Mouse (Mus musculus): ENCODE data around the gene Rab40c.

The Rab40c gene

DNA sequence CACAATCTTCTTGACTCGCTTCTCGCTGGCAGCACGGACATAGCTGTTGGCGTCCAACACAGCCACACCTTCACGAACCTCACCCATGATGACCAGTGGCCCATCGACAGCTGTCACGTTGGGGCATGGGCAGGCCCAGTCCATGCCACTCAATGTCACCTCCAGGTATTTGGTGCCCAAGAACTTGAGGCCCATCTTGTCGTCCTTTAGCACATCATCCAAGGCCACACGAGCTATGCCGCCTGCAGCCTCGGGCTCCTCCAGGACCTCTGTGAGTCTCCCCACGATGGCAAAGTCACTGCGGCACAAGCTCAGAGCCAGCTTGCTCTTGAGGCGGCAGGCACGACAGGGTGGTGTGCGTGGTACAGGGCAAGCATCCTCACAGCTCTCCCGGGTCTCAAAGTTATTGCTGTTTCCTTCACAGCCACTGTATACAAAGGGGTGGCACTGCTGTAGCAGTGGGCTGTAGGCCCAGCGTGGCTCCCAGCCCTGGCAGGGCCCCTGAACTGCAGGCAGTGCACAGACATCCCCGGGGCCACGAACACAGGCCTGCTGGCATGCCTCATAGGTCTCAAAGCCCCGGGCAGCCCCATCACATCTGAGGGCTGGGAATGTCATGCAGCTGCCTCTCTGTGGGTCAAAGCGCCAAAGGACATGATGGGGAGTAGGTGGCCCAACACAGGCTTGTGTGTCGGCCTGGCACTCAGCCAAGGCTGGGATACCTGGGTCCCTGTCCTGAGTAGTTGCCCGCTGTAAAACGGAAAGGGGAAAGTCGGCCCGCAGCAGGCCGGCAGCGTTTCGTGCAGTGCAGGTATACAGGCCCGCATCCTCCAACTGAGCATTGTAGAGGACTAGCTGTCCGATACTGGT, 41.6 kb downstream of the Rab40c start:
- in situ Hi-C loops (cut with MboI; ENCODE audit: unreplicated experiment in 2 of 2) = no loop called here

DNA sequence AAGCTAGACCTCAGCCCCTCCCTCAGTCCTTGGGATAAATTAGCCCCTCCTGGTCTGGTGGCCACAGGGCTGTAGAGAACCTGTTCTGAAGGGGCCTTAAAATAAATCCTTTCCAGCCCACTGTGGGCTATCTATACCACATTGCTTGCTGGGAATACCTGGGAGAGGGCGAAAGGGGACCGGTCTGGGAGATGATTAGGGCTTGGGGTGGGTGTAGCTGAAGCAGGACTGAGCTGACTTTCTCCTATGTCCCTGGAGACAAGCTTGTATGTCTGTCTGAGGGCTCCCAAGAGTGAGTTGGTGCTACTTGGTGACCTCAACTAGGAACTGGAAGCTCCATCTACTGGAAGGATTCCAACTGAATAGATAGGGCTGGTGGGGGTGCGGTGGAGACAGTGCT, 42.5 kb downstream of the Rab40c start:
- in situ Hi-C loops (cut with MboI; ENCODE audit: unreplicated experiment in 2 of 2) = no loop called here

DNA sequence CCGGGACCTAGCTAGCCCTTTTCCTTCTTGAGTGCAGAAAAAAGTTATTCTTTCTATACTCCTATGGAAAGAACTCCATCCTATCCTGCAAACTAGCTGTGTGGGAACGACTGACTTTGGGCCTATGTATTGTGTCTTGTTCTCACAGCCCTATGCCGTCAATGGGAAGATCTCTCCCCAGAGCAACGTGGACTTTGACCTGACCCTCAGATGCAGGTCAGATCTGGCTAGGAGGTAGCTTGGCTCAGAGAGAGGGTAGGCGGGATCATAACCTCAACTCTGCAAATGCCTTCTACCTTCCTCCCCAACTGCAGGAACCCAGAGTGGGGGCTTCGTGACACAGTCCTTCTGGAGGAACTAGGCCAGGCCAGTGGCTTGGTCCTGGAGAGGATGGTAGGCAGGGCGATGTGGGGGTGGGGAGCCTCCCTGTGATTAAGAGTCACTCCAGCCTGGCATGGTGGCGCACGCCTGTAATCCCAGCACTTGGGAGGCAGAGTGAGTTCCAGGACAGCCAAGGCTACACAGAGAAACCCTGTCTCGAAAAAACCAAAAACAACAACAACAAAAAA, 43.1 kb downstream of the Rab40c start:
- in situ Hi-C loops (cut with MboI; ENCODE audit: unreplicated experiment in 2 of 2) = no loop called here

DNA sequence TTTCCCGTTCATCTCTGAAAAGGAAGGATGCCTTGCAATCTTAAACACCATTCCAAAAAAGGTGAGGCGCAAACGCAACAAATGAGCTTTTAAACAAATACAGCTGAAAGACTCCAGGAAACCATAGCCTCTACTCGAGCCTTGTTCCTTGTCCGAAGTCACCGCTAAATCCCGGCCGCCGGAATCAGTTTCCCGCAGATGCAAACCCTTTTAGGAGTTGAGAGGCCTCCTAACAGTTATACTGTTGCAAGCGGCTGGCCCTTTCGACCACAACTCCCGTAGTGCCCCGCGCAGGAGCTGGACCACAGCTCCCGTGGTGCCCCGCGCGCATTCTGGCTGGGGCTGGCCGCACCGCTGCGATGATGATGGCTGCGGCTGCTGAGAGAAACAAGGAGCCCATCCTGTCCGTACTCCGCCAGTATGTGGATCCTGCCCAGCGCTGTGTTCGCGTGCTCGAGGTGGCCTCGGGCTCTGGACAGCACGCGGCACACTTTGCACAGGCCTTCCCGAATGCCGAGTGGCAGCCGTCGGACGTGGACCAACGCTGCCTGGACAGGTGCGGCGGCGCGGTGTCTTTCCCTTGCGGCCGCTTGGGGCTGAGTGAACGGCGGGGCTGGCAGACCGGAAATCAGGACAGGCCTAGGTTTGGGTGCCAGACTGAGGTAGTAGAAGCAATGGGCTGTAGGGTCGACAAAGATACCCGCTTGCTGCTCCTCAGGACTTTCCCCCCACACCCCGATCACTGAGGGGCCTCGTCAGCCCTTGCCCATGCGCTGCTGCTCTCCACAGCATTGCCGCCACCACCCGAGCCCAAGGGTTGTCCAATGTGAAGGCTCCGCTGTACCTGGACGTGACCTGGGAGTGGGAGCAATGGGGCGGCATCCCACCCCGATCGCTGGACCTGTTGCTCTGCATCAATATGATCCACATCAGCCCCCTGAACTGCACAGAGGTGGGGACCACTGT, 44.1 kb downstream of the Rab40c start:
- in situ Hi-C loops (cut with MboI; ENCODE audit: unreplicated experiment in 2 of 2) = no loop called here

DNA sequence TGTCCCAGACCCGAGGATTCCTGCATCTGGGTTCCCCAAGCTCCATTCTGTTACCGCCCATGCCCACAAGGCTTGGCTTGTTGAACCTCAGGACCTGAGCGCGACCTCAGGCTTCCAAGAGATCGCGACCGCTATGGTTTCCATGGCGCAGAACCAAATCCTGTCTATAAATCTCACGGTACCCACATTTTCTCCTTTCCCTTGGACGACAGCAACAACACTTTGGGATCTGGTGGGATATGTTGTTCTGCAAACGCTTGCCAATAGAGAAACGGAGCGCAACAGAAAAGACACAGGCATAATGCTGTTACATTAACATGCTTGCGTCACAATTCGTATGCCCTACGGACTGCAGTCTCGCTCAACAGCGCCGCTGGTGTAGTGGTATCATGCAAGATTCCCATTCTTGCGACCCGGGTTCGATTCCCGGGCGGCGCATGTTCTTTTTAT, 44.8 kb downstream of the Rab40c start, which contains the start of gene Mettl26:
Gene Mettl26 (plus strand): TSS at position 354 of the 450 bp plus-strand sequence.
- in situ Hi-C loops (cut with MboI; ENCODE audit: unreplicated experiment in 2 of 2) = loop anchor here in 1 of 2 experiments (5.0 kb wide), 1 partner anchor 37 kb away; the partner anchor contains the start of gene Rhbdl1

DNA sequence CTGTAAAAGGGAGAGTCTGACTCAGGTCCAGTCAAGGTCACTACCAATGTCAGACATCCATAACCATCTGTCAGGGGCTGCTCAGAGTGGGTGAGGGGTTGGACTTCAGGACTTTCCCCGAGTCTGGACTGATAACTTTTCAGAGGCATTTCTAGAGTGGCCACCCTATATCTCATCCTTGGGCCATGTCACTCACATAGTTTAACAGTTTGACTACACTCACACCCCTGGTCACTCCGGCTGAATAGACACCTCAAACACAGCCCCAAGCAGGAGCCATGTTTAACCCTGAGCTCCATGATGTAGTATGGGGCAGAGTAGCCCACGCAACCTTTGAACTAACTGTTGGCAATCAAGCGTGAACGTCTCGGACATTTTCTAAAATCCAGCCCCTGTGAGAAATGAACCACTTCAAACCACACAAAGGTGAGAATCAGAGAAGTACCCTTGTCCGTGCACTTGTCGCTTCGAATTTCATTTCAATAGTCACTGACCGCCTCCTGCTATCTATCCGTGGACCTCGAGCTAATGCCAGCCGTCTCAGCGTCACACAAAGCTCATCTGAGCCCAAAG, 45.3 kb downstream of the Rab40c start:
- in situ Hi-C loops (cut with MboI; ENCODE audit: unreplicated experiment in 2 of 2) = loop anchor here in 1 of 2 experiments (5.0 kb wide), 1 partner anchor 37 kb away; the partner anchor contains the start of gene Rhbdl1

DNA sequence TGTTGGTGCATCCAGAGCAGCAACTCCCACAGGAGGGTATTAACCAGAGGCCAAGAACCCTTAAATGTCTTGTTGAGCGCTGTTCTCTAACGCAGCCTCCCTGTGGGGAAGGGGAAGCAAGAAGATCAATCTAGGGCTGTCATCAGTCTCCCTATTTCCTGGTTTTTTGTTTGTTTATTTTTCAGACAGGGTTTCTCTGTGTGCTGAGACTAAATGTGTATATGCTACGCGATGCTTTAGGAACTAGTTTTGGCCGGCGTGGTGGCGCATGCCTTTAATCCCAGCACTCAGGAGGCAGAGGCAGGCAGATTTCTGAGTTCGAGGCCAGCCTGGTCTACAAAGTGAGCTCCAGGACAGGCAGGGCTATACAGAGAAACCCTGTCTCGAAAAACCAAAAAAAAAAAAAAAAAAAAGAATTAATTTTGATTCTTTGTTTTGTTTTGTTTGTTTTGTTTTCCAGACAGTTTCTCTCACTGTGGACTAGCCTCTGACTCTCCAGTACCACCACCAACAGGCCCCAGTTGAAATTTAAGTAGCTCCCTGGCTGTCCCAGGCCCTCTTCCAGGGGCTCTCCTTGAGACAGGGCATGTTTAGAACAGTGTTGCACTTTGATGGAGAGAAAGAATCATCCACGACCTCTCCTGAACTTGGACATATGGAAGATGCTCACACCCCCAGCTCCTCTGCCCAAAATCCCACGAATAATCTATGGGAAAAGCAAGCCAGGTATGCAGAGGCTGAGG, 46.0 kb downstream of the Rab40c start:
- in situ Hi-C loops (cut with MboI; ENCODE audit: unreplicated experiment in 2 of 2) = loop anchor here in 1 of 2 experiments (5.0 kb wide), 1 partner anchor 36 kb away; the partner anchor contains the start of gene Rhbdl1

DNA sequence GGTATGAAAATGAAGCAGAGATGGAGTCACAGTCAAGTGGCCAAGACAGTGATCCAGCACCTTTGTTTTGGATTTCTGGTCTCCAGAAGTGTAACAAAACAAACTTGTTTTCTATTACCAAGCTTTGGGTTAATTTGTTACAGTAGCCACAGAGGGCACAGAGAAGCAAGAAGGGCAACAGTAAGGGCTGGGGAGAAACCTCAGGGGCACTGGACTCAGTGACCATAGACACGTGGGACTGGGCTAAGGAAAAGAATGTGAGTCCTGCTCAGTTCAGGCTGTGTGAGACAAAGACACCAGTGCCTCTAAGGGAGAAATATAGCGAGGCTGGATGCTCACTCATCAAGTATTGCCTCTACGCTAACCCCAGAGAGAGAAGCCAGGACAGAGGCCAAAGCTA, 46.9 kb downstream of the Rab40c start:
- in situ Hi-C loops (cut with MboI; ENCODE audit: unreplicated experiment in 2 of 2) = loop anchor here in 1 of 2 experiments (5.0 kb wide), 1 partner anchor 35 kb away; the partner anchor contains the start of gene Rhbdl1

DNA sequence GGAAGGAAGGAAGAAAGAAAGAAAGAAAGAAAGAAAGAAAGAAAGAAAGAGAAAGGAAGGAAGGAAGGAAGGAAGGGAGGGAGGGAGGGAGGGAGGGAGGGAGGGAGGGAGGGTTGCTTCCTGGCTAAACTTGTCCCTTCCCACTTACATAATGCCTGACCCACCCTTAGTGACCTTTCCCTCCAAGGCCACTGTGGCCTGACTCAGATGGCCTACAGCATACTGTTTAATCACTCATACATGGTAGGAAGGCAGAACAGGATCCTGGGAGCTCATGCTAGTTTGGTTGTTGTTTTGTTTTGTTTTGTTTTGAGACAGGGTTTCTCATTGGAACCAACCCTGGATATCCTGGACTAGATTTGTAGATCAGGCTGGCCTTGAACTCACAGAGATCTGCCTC, 48.0 kb downstream of the Rab40c start:
- in situ Hi-C loops (cut with MboI; ENCODE audit: unreplicated experiment in 2 of 2) = loop anchor here in 1 of 2 experiments (5.0 kb wide), 1 partner anchor 34 kb away; the partner anchor contains the start of gene Rhbdl1

DNA sequence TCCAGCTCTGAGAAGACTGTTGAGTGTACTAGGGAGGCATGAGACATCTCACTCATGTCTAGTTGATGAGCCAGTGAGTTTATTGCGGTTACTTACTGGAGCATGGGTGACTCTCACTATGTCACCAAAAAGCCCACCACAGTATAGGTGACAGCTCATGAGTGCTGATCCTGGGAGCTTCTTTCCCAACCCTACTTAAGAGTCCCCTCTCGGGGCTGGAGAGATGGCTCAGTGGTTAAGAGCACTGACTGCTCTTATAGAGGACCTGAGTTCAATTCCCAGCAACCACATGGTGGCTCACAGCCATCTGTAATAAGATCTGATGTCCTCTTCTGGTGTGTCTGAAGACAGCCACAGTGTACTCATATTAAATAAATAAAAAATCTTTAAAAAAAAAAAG, 49.6 kb downstream of the Rab40c start:
- in situ Hi-C loops (cut with MboI; ENCODE audit: unreplicated experiment in 2 of 2) = loop anchor here in 1 of 2 experiments (5.0 kb wide), 1 partner anchor 33 kb away; the partner anchor contains the start of gene Rhbdl1

DNA sequence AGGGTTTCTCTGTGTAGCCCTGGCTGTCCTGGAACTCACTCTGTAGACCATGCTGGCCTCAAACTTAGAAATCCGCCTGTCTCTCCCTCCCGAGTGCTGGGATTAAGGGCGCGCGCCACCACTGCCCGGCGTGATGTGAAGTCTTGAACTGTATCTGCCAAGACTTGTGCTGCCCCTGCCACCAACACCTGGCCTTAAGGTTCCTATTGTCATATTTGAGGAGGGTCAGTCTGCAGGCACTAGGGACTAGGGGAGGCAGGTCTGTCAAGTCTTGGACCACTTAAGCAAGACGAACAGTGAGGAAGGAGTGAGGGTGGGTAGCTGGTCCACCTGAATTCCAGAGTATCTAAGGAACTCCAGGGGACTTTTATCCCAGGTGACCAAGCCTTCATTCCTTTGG, 50.0 kb downstream of the Rab40c start:
- in situ Hi-C loops (cut with MboI; ENCODE audit: unreplicated experiment in 2 of 2) = no loop called here

DNA sequence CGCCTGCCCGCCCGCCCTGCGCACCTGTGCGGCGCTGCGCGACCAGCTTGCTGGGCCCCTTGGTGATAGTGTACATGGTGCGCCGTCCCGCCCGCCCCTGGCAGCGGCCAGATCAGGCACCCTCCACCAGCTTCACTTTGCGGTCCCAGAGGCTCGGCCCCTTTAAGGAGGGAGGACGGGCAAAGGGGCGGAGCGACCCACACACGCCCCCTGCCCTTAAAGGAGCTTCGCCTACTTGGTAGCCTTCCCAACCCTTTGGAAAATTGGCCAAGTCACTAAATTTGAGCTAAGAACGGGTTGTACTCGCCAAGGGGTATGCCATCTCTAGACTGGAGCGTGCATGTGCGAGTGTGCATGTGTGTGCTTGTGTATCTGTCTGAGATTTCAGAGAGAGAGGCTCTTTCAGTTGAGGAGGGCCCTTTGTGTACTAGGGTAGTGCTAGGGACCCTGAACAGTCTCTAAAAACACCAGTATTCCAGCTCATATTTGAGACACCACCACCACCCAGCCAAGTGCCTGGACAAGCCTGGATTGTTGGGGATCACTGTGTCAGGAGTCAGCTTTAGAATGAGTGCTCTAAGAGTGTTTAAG, 50.8 kb downstream of the Rab40c start, which contains the start of gene Mcrip2:
Gene Mcrip2 (minus strand): TSS at position 164 of the 591 bp plus-strand sequence.
- in situ Hi-C loops (cut with MboI; ENCODE audit: unreplicated experiment in 2 of 2) = no loop called here

DNA sequence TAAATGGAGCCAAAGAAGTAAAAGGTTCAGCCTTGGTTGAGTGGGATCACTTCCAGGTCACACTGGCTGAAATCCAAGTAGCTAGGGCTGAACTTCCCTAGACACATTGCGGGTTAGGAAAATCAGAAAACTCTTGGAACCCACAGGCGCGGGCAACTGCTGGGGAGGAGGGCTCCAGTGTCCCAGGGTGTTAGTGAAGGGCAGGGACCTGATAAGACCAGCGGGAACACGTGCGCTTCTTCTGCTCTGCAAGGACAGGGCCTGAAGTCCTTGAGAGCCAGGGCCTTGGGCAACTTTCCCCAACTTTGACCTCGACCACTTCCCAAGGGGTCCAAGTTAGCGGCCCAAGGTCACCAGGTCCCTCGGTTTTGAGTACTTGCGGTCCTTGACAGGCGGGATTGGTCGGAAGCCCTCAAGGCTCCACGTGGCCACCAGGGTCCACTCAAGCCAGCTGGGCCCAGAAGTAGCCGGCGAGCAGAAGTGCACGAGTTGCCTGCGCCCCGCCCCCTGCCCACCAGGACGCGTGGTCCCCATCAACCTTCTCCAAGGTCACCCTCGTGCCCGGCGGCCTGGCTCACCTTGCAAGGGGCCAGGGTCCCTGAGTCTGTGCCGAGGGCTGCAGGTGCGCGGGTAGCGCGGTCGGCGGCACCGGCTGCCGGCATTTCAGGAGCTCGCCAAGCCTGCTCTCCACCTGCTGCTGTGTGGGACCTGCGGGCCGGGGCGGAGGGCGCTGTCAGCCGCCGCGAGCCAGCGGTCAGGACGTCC, 51.5 kb downstream of the Rab40c start:
- in situ Hi-C loops (cut with MboI; ENCODE audit: unreplicated experiment in 2 of 2) = no loop called here

DNA sequence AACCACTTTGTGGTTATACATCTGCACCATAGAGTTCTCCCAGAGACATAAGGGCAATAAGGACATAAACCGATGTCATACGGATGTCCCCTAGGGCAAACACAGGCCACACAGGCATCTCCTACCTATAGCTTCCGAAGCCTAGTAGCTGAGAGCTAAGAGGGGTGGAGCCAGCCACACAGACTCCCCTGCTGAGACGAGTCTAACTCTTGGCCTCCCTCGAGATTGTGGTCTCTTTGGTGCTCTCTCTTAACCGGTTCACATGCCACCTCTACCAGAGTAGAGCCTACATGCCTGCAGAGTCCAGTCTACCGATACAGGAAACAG, 52.1 kb downstream of the Rab40c start:
- in situ Hi-C loops (cut with MboI; ENCODE audit: unreplicated experiment in 2 of 2) = no loop called here

DNA sequence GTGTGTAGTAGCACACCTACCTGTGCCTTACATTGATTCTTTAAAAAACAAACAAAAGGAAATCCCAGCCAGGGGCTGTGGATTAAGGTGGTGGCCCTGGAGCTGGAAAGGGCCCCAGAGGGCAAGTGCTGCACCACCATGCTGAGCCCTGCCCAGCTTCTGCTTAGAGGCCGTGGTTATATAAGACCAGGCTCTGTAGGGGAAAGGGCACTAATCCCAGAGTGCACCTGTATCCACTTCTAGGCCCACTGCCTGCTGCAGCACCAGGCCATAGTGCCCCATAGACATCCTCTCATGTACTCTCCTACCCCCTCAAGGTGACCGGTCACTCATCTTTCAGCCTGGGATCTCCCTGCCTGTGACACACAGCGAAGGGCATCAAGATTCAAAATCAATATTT, 53.4 kb downstream of the Rab40c start:
- in situ Hi-C loops (cut with MboI; ENCODE audit: unreplicated experiment in 2 of 2) = no loop called here

DNA sequence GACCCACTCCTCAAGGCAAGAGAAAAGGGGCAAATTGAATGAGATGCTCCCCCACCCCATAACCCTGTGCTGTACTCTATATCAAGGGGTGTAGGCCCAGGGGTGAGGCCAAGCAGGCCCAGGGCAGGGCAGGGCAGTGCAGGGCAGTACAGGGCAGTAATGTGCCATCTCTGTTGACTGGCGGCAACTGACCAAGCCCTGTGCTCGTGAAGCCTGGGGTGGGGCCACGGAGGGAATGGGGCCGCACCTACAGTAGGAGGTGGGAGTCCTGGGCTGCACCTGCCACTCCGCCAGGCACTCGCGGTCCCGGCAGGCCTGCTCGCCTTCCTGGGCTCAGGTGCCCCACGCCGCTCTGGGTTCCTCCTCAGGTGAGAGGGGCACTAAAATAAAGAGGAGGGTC, 54.2 kb downstream of the Rab40c start:
- in situ Hi-C loops (cut with MboI; ENCODE audit: unreplicated experiment in 2 of 2) = no loop called here

DNA sequence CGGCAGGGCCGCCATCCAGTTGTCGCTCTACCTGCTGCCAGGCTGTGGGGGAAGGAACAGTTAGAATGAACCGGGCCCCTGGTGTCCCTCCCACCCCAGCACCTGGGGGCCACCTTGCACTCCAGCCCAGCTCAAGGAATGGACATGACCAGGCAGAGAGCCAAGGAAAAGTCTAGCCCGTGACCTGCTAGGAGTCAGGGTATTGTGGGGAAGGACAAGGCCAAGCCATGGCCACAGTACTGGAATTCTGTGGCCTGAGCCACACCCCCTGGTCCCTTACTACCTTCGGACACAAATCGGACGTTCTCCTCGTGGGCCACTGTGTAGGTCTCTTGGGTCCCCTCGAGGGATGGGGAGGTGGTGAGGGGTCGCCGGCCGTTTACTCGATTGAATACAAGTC, 55.2 kb downstream of the Rab40c start:
- in situ Hi-C loops (cut with MboI; ENCODE audit: unreplicated experiment in 2 of 2) = no loop called here

DNA sequence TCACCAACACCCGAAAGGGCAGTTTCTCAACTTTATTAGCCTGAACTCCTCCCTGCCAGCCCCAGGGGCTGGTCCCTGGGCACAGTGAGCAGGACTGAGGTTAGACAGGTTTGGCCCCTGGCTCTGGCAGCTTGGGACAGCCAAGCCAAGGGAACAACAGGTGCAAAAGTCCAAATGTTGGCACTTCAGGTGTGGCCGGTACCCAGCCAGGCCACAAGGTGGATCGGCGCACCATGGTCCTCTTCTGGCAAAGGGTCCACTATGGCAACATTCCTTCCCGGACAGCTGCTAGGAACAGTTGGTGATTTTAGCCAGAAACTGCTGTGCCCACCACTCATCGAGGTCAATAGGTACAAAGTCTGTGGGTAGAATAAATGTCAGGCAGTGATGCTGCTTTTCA, 55.8 kb downstream of the Rab40c start:
- in situ Hi-C loops (cut with MboI; ENCODE audit: unreplicated experiment in 2 of 2) = no loop called here

Measured in v-Abl transformed pro-B cells (cell line).